Mouse (Mus musculus) lung, embryonic 16.5 days (tissue): Measurements from ENCODE around the gene Mxd3. TPM values are rescaled to one million over a fixed set of nuclear protein-coding genes. Genes with fewer than 3 reads are reported as not detected.

Experiments
- ATAC-seq: fragments of 200-750 bp; cut with Nextera tagmentation; 2 replicates; pipeline ENCODE4 v1.8.0; 2017; ENCODE audit warnings: low read depth, mild to moderate bottlenecking, moderate library complexity
- H3K27ac ChIP-seq: fragments of 300-500 bp; sonication (generic); 2 replicates; pipeline ENCODE4 v1.5.1; 2014; ENCODE audit warnings: mild to moderate bottlenecking, control low read depth, low read length
- H3K27me3 ChIP-seq: fragments of 300-500 bp; sonication (generic); 2 replicates; pipeline ENCODE4 v1.6.1; 2014; ENCODE audit warnings: low read depth, low read length, mixed read lengths; ENCODE audit not compliant: control insufficient read depth, insufficient read depth
- H3K36me3 ChIP-seq: fragments of 300-500 bp; sonication (generic); 2 replicates; pipeline ENCODE4 v1.6.1; 2014; ENCODE audit warnings: low read length; ENCODE audit not compliant: control insufficient read depth, insufficient read depth
- H3K4me1 ChIP-seq: fragments of 300-500 bp; sonication (generic); replicated peaks from 2 replicates; pipeline ENCODE4 v1.6.1; 2014; ENCODE audit warnings: low read length, mixed read lengths; ENCODE audit not compliant: control insufficient read depth, insufficient read depth
- H3K4me2 ChIP-seq: fragments of 300-500 bp; sonication (generic); 2 replicates; pipeline ENCODE4 v1.6.1; 2014; ENCODE audit warnings: low read depth, low read length, control low read depth
- H3K4me3 ChIP-seq: fragments of 300-500 bp; sonication (generic); 2 replicates; pipeline ENCODE4 v1.5.1; 2014; ENCODE audit warnings: mild to moderate bottlenecking, low read length, control low read depth
- H3K9ac ChIP-seq: fragments of 300-500 bp; sonication (generic); 2 replicates; pipeline ENCODE4 v1.6.1; 2014; ENCODE audit warnings: low read length, control low read depth
- H3K9me3 ChIP-seq: fragments of 300-500 bp; sonication (generic); 2 replicates; pipeline ENCODE4 v1.6.1; 2016; ENCODE audit warnings: low read length; ENCODE audit not compliant: control insufficient read depth
- WGBS: fragments of 180-500 bp; shearing (Covaris S2); extraction: QIAGEN DNeasy Blood & Tissue Kit; methylation state at CpG from one replicate; pipeline ENCODE4 v1.1.7; 2014; 5-methylcytosine and 5-hydroxymethylcytosine counted together
- polyA plus RNA-seq: library from polyadenylated mRNA; unstranded; fragments of >200 nt; fragmentation: Nextera tagmentation; extraction: Ambion mirVana; gene quantifications from 2 replicates; pipeline ENCODE4 v1.2.1, GENCODE M21; 2015

The Mxd3 gene
- polyA plus RNA-seq, 1 experiment from 2014 or later: 46.4 TPM

- ATAC-seq: no peak
- H3K36me3 ChIP-seq: no peaks in the 10 kb centered on the region
- H3K4me2 ChIP-seq: no peak overlapping the region
- 64% methylated on average over 10 of the region's 10 CpGs for WGBS
- H3K4me1 ChIP-seq: no peaks in the 10 kb centered on the region
- no peak overlapping the region for H3K4me3 ChIP-seq
- H3K9ac ChIP-seq: no peak overlapping the region
- H3K27ac ChIP-seq: no peak overlapping the region
- H3K9me3 ChIP-seq: no peaks in the 10 kb centered on the region; the same call in 1 of the 2 replicates
- no peaks in the 10 kb centered on the region for H3K27me3 ChIP-seq
These were observed 7.8 kb upstream of the Mxd3 start for GRCm38 (mm10) chr13:55337341-55337975.

GRCm38 (mm10) chr13:55335701-55336100 is 6.1 kb upstream of the Mxd3 start:
- Histone ChIP-seq H3K9me3 (no peaks in the 10 kb centered on the region; the same call in 1 of the 2 replicates), H3K27ac (no peak overlapping the region)
- no peak for ATAC-seq

GRCm38 (mm10) chr13:55332331-55332730 is 2.7 kb upstream of the Mxd3 start:
- Histone ChIP-seq H3K36me3 (no peaks in the 10 kb centered on the region), H3K9ac (no peak overlapping the region), H3K27ac (no peak overlapping the region), H3K27me3 (no peaks in the 10 kb centered on the region), H3K9me3 (no peaks in the 10 kb centered on the region; the same call in 1 of the 2 replicates), H3K4me3 (no peak overlapping the region), H3K4me2 (no peak overlapping the region), H3K4me1 (peaks cover 28% of the 10 kb centered on the region)
- WGBS: 78% methylated on average over 3 of the region's 3 CpGs
- ATAC-seq: no peak

More at GRCm38 (mm10) chr13:55335701-55336100, 6.1 kb upstream of the Mxd3 start:
- Histone ChIP-seq H3K9ac (no peak overlapping the region), H3K4me1 (peaks cover 3% of the 10 kb centered on the region; the same call in 1 of the 2 replicates), H3K36me3 (no peaks in the 10 kb centered on the region), H3K4me2 (no peak overlapping the region), H3K27me3 (no peaks in the 10 kb centered on the region), H3K4me3 (no peak overlapping the region)
- 84% methylated on average over 4 of the region's 4 CpGs for WGBS

- H3K4me3 ChIP-seq: peak overlapping the region; percentile 66
- no peaks in the 10 kb centered on the region for H3K9me3 ChIP-seq
- H3K4me2 ChIP-seq: peak overlapping the region; percentile 74
- peaks cover 5% of the 10 kb centered on the region for H3K36me3 ChIP-seq
- peak overlapping the region; percentile 91 for H3K27ac ChIP-seq
- no peaks in the 10 kb centered on the region for H3K27me3 ChIP-seq
- peaks cover 32% of the 10 kb centered on the region for H3K4me1 ChIP-seq
- H3K9ac ChIP-seq: peak overlapping the region; percentile 76
- no peak for ATAC-seq
- WGBS: 37% methylated on average over 14 of the region's 14 CpGs
These were observed 1.2 kb upstream of the Mxd3 start for GRCm38 (mm10) chr13:55330567-55331400.

GRCm38 (mm10) chr13:55329109-55329682 is 427 bp downstream of the Mxd3 start:
- Histone ChIP-seq H3K9ac (peak overlapping the region; percentile 76), H3K27ac (peak overlapping the region; percentile 80), H3K36me3 (peaks cover 11% of the 10 kb centered on the region), H3K4me1 (peaks cover 32% of the 10 kb centered on the region), H3K9me3 (no peaks in the 10 kb centered on the region), H3K4me2 (peak overlapping the region; percentile 74), H3K4me3 (peak overlapping the region; percentile 66), H3K27me3 (no peaks in the 10 kb centered on the region)
- WGBS: under 1% methylated on average over 28 of the region's 29 CpGs
- ATAC-seq: peak; percentile 29

GRCm38 (mm10) chr13:55328641-55329040 is 982 bp downstream of the Mxd3 start:
- H3K27me3 ChIP-seq: no peaks in the 10 kb centered on the region
- H3K4me3 ChIP-seq: peak overlapping the region; percentile 66
- peaks cover 37% of the 10 kb centered on the region for H3K4me1 ChIP-seq
- H3K9ac ChIP-seq: peak overlapping the region; percentile 76
- 79% methylated on average over 4 of the region's 4 CpGs for WGBS
- ATAC-seq: no peak
- H3K36me3 ChIP-seq: peaks cover 15% of the 10 kb centered on the region
- H3K27ac ChIP-seq: no peak overlapping the region
- H3K4me2 ChIP-seq: peak overlapping the region; percentile 74
- no peaks in the 10 kb centered on the region for H3K9me3 ChIP-seq

GRCm38 (mm10) chr13:55328171-55328570 is 1.5 kb downstream of the Mxd3 start:
- Histone ChIP-seq H3K36me3 (peaks cover 15% of the 10 kb centered on the region), H3K9me3 (no peaks in the 10 kb centered on the region), H3K27ac (no peak overlapping the region), H3K9ac (peak overlapping the region; percentile 76), H3K4me2 (peak overlapping the region; percentile 74), H3K27me3 (no peaks in the 10 kb centered on the region), H3K4me3 (peak overlapping the region; percentile 66), H3K4me1 (peaks cover 41% of the 10 kb centered on the region)
- no peak for ATAC-seq
- 85% methylated on average over 6 of the region's 6 CpGs for WGBS

- H3K4me1 ChIP-seq: peaks cover 46% of the 10 kb centered on the region
- H3K4me2 ChIP-seq: peak overlapping the region; percentile 74; the same call in 1 of the 2 replicates
- no peaks in the 10 kb centered on the region for H3K27me3 ChIP-seq
- peak overlapping the region; percentile 45; the same call in 1 of the 2 replicates for H3K9ac ChIP-seq
- 35% methylated on average over 8 of the region's 8 CpGs for WGBS
- peak; percentile 19; the same call in 1 of the 2 replicates for ATAC-seq
- peak overlapping the region; percentile 66 for H3K4me3 ChIP-seq
- no peak overlapping the region for H3K27ac ChIP-seq
- H3K9me3 ChIP-seq: no peaks in the 10 kb centered on the region
- H3K36me3 ChIP-seq: peaks cover 15% of the 10 kb centered on the region
These were observed 2.0 kb downstream of the Mxd3 start for GRCm38 (mm10) chr13:55327633-55328032.

- Histone ChIP-seq H3K27me3 (no peaks in the 10 kb centered on the region), H3K4me3 (no peak overlapping the region), H3K4me1 (peaks cover 46% of the 10 kb centered on the region), H3K36me3 (peaks cover 15% of the 10 kb centered on the region), H3K4me2 (no peak overlapping the region), H3K9ac (no peak overlapping the region), H3K9me3 (no peaks in the 10 kb centered on the region), H3K27ac (peak overlapping the region; percentile 23; the same call in 1 of the 2 replicates)
- no peak for ATAC-seq
- WGBS: 37% methylated on average over 4 of the region's 4 CpGs
These were observed 2.5 kb downstream of the Mxd3 start for GRCm38 (mm10) chr13:55327169-55327568.
